Comparison of ENCODE assay signal across 10 mouse cellular contexts in genomic region chr5:14092262-14092776, GRCm38 (mm10).
A peak's percentile ranks its signal among the peaks of the same experiment; 100 is the strongest.
DNase-seq lines count a peak whose midpoint lies in the region; ATAC-seq and TF ChIP-seq lines count a peak whose summit lies in the region.
"Had no signal": no experiment of that assay in that cellular context is flagged by ENCODE, and none has a peak within 500 bp of the region (broad histone marks: within the 10 kb centered on the region; RNA-seq: fewer than 3 reads in every experiment).

No protein-coding gene starts in this region.

- WGBS in limb, embryonic 13.5 days = 40% methylated on average over 14 of the region's 14 CpGs

- no peak for TF ChIP-seq POLR2A in cortical plate, adult 2 months (IDR thresholded peaks at IDR 0.05; ENCODE audit: extremely low read depth, insufficient read depth, low read length)

- ATAC-seq in limb, embryonic 13.5 days (ENCODE audit: low FRiP score, low read depth) = no peak
- ATAC-seq in erythroid progenitor cell, adult 5-6 weeks (replicated peaks; ENCODE audit: low FRiP score, poor library complexity, severe bottlenecking) = no peak

- H3K4me3 ChIP-seq in layer of hippocampus, adult 2 months = peak overlapping the region; percentile 5
- H3K4me3 ChIP-seq in cortical plate, adult 2 months (ENCODE audit: insufficient read depth, low read length) = peak overlapping the region; percentile 11; the same call in 1 of the 2 replicates
- no peak overlapping the region for H3K4me3 ChIP-seq in limb, embryonic 13.5 days
- H3K4me3 ChIP-seq: erythroblast, embryonic 14.5 days had no signal

- H3K4me2 ChIP-seq in limb, embryonic 13.5 days (replicated peaks) = peak overlapping the region; percentile 40

- H3K9ac ChIP-seq in limb, embryonic 13.5 days = no peak overlapping the region

- H3K27ac ChIP-seq in layer of hippocampus, adult 2 months = peak overlapping the region; percentile 54
- peak overlapping the region; percentile 36 for H3K27ac ChIP-seq in cortical plate, adult 2 months (ENCODE audit: insufficient read depth, low read length)
- H3K27ac ChIP-seq in limb, embryonic 13.5 days = no peak overlapping the region

- H3K36me3 ChIP-seq in limb, embryonic 13.5 days = no peaks in the 10 kb centered on the region

- H3K4me1 ChIP-seq in cortical plate, adult 2 months (ENCODE audit: control insufficient read depth, insufficient read depth, low read length) = no peaks in the 10 kb centered on the region; the same call in 1 of the 2 replicates
- H3K4me1 ChIP-seq in limb, embryonic 13.5 days = peaks cover 19% of the 10 kb centered on the region; the same call in 1 of the 2 replicates

- no peak for TF ChIP-seq CTCF in layer of hippocampus, adult 2 months (conservative IDR thresholded peaks at IDR 0.05)
- no peak for TF ChIP-seq CTCF in cortical plate, adult 2 months (IDR thresholded peaks at IDR 0.05; ENCODE audit: extremely low read depth, insufficient read depth, low read length)

- no peaks in the 10 kb centered on the region for H3K27me3 ChIP-seq in limb, embryonic 13.5 days

- no peaks in the 10 kb centered on the region for H3K9me3 ChIP-seq in limb, embryonic 13.5 days

- peak; percentile 10 for DNase-seq in embryo, embryonic 10.5 days (ENCODE audit: low spot score)
- no peak for DNase-seq in embryo, embryonic 10 days (ENCODE audit: low spot score)
- DNase-seq in layer of hippocampus, adult 2 months (ENCODE audit: low spot score in 2 of 2) = no peak
- DNase-seq in layer of hippocampus, adult 8-10 months (ENCODE audit: low spot score in 2 of 2) = no peak
- no peak for DNase-seq in urinary bladder, adult 2 months (ENCODE audit: low spot score)
- DNase-seq: layer of hippocampus, adult 9-11 months had no signal
